Mouse (Mus musculus) thymus, adult 2 months (tissue): ENCODE results near the gene Galnt10.

Source experiments
- CTCF ChIP-seq: fragments of 200-500 bp; IDR thresholded peaks from 2 replicates; pipeline ENCODE4 v1.5.1; 2012; ENCODE audit warnings: mild to moderate bottlenecking, control low read depth, low read length, moderate library complexity, borderline replicate concordance; ENCODE audit not compliant: control insufficient read depth, poor library complexity, insufficient read depth; ENCODE audit errors: extremely low read depth
- POLR2A ChIP-seq: fragments of 200-500 bp; IDR thresholded peaks from 2 replicates; pipeline ENCODE4 v1.6.1; 2012; ENCODE audit warnings: mild to moderate bottlenecking, low read length, control low read depth, moderate library complexity; ENCODE audit not compliant: control insufficient read depth, poor library complexity, insufficient read depth; ENCODE audit errors: extremely low read depth

DNA sequence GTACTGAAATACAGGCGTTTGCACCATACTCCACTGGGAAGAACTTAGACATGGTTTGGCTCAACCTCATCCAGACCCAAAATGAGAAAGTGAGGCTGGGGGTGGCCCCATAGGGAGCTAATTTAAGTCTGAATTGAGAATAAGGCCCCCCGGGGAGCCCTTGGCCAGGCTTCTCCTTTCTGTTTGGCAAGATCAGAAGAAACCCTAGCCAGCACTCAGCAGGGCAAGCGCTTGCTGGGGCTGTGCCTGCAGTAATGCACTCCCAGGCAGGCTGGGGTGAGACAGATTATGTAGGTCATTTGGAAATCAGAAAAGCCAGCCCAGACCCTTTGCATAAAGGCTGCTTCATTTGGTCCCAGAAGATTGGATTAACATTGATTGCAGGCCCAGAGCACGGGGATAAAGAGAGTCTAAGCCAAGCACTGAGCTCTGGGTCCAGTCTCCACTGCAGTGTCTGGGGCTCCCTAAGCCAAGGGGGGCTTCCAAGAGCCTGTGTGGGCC, 44.6 kb upstream of the Galnt10 start:
- TF ChIP-seq CTCF (no peak), POLR2A (no peak)
